Mouse (Mus musculus) MEL (cell line): Measurements from ENCODE around the gene Gm10188. TPM values are rescaled to one million over a fixed set of nuclear protein-coding genes. Genes with fewer than 3 reads are reported as not detected.

Experiments
- DNase-seq: peaks from one replicate; pipeline ENCODE4 v3.0.0; 2011; ENCODE audit warnings: low read depth, low spot score
- H3K27ac ChIP-seq: 2 replicates; pipeline ENCODE4 v1.5.1; 2012; ENCODE audit warnings: low read depth, mild to moderate bottlenecking, control low read depth, low read length, moderate library complexity; ENCODE audit not compliant: control insufficient read depth
- H3K27me3 ChIP-seq, 2 experiments: fragments of 150-350 bp in 1 of 2; sonication (generic) in 1 of 2; 2 replicates each; pipeline ENCODE4 v1.6.1; 2012; ENCODE audit warnings: low read length in 2 of 2, mild to moderate bottlenecking in 2 of 2, improper control_type of control experiment in 1 of 2, moderate library complexity in 1 of 2; ENCODE audit not compliant: insufficient read depth in 2 of 2, control insufficient read depth in 1 of 2
- H3K36me3 ChIP-seq, 2 experiments: 2 replicates each; pipeline ENCODE4 v1.6.1; 2012 to 2014; ENCODE audit warnings: low read length in 2 of 2, improper control_type of control experiment in 1 of 2, inconsistent platforms in 1 of 2, mild to moderate bottlenecking in 1 of 2; ENCODE audit not compliant: insufficient read depth in 2 of 2, control insufficient read depth in 1 of 2
- H3K4me1 ChIP-seq, 2 experiments: fragments of 150-350 bp in 1 of 2; sonication (generic) in 1 of 2; 2 replicates each; pipeline ENCODE4 v1.6.1; 2012; ENCODE audit warnings: low read length in 2 of 2, improper control_type of control experiment in 1 of 2, mild to moderate bottlenecking in 1 of 2; ENCODE audit not compliant: insufficient read depth in 2 of 2, control insufficient read depth in 1 of 2
- H3K4me3 ChIP-seq, 2 experiments: fragments of 150-350 bp in 1 of 2; sonication (generic) in 1 of 2; 2 replicates each; pipeline ENCODE4 v1.5.1; 2012; ENCODE audit warnings: low read depth in 2 of 2, low read length in 2 of 2, mild to moderate bottlenecking in 2 of 2, moderate library complexity in 2 of 2, control low read depth in 1 of 2, improper control_type of control experiment in 1 of 2; ENCODE audit not compliant: control insufficient read depth in 1 of 2, insufficient read depth in 1 of 2
- H3K79me2 ChIP-seq: 2 replicates; pipeline ENCODE4 v1.6.1; 2012; ENCODE audit warnings: mild to moderate bottlenecking, low read length, moderate library complexity; ENCODE audit not compliant: control insufficient read depth, poor library complexity, insufficient read depth
- H3K9ac ChIP-seq: 2 replicates; pipeline ENCODE4 v1.6.1; 2012; ENCODE audit warnings: low read depth, mild to moderate bottlenecking, control low read depth, low read length, moderate library complexity; ENCODE audit not compliant: control insufficient read depth, poor library complexity, severe bottlenecking
- H3K9me3 ChIP-seq: fragments of 150-350 bp; sonication (generic); replicated peaks from 2 replicates; pipeline ENCODE4 v1.6.1; 2012; ENCODE audit warnings: mild to moderate bottlenecking, low read length, improper control_type of control experiment, moderate library complexity; ENCODE audit not compliant: insufficient read depth
- BHLHE40 ChIP-seq: IDR thresholded peaks from 2 replicates; pipeline ENCODE4 v1.6.1; 2012; ENCODE audit warnings: low read depth, mild to moderate bottlenecking, inconsistent platforms, low read length, improper control_type of control experiment, borderline replicate concordance
- CHD2 ChIP-seq: IDR thresholded peaks from 2 replicates; pipeline ENCODE4 v1.6.1; 2011; ENCODE audit warnings: low read length, improper control_type of control experiment
- CTCF ChIP-seq, 3 experiments: IDR thresholded peaks in 2 of 3; conservative IDR thresholded peaks in 1 of 3; 2 replicates each; pipeline ENCODE4 v1.5.1; 2011 to 2012; ENCODE audit warnings: low read length in 3 of 3, low read depth in 2 of 3, mild to moderate bottlenecking in 2 of 3, improper control_type of control experiment in 1 of 3, inconsistent platforms in 1 of 3, mixed read lengths in 1 of 3, moderate library complexity in 1 of 3; ENCODE audit not compliant: control insufficient read depth in 1 of 3, insufficient read depth in 1 of 3, poor library complexity in 1 of 3, severe bottlenecking in 1 of 3
- EP300 ChIP-seq, 2 experiments: IDR thresholded peaks; 2 replicates each; pipeline ENCODE4 v1.6.1; 2011; ENCODE audit warnings: improper control_type of control experiment in 2 of 2, low read length in 2 of 2, low read depth in 1 of 2, mild to moderate bottlenecking in 1 of 2
- ETS1 ChIP-seq: IDR thresholded peaks from 2 replicates; pipeline ENCODE4 v1.6.1; 2012; ENCODE audit warnings: low read depth, mild to moderate bottlenecking, inconsistent platforms, low read length, improper control_type of control experiment, moderate library complexity
- GABPA ChIP-seq: IDR thresholded peaks from 2 replicates; pipeline ENCODE4 v1.6.1; 2012; ENCODE audit warnings: low read depth, mild to moderate bottlenecking, inconsistent platforms, low read length, improper control_type of control experiment, moderate library complexity
- GATA1 ChIP-seq: IDR thresholded peaks from 2 replicates; pipeline ENCODE4 v1.6.1; 2011; ENCODE audit warnings: low read depth, low read length, improper control_type of control experiment
- HCFC1 ChIP-seq: IDR thresholded peaks from 2 replicates; pipeline ENCODE4 v1.6.1; 2012; ENCODE audit warnings: low read depth, mild to moderate bottlenecking, inconsistent platforms, low read length, improper control_type of control experiment, moderate library complexity
- KAT2A ChIP-seq: conservative IDR thresholded peaks from 2 replicates; pipeline ENCODE4 v1.6.1; 2012; ENCODE audit warnings: low read depth, low read length, improper control_type of control experiment, inconsistent platforms
- MAFK ChIP-seq: IDR thresholded peaks from 2 replicates; pipeline ENCODE4 v1.6.1; 2011; ENCODE audit warnings: low read depth, mild to moderate bottlenecking, low read length, improper control_type of control experiment, borderline replicate concordance
- MEF2A ChIP-seq: IDR thresholded peaks from 2 replicates; pipeline ENCODE4 v1.6.1; 2014; ENCODE audit warnings: low read depth, mild to moderate bottlenecking, inconsistent platforms, low read length, improper control_type of control experiment; ENCODE audit not compliant: poor library complexity, insufficient replicate concordance, severe bottlenecking; ENCODE audit errors: extremely low read depth
- MYC ChIP-seq: IDR thresholded peaks from 2 replicates; pipeline ENCODE4 v1.6.1; 2011; ENCODE audit warnings: low read depth, mild to moderate bottlenecking, low read length, improper control_type of control experiment, moderate library complexity
- POLR2A ChIP-seq, 2 experiments: IDR thresholded peaks; 2 replicates each; pipeline ENCODE4 v1.6.1; 2011 to 2012; ENCODE audit warnings: low read length in 2 of 2, mild to moderate bottlenecking in 2 of 2, control low read depth in 1 of 2, improper control_type of control experiment in 1 of 2, low read depth in 1 of 2, moderate library complexity in 1 of 2; ENCODE audit not compliant: control insufficient read depth in 1 of 2, insufficient read depth in 1 of 2, poor library complexity in 1 of 2
- POLR2AphosphoS2 ChIP-seq: IDR thresholded peaks from 2 replicates; pipeline ENCODE4 v1.6.1; 2011; ENCODE audit warnings: low read length, improper control_type of control experiment
- RCOR1 ChIP-seq: IDR thresholded peaks from 2 replicates; pipeline ENCODE4 v1.6.1; 2012; ENCODE audit warnings: low read depth, mild to moderate bottlenecking, inconsistent platforms, low read length, improper control_type of control experiment
- SIN3A ChIP-seq: IDR thresholded peaks from 2 replicates; pipeline ENCODE4 v1.6.1; 2012; ENCODE audit warnings: low read length, improper control_type of control experiment, inconsistent platforms
- SMC3 ChIP-seq: IDR thresholded peaks from 2 replicates; pipeline ENCODE4 v1.6.1; 2011; ENCODE audit warnings: low read depth, low read length, improper control_type of control experiment
- TAL1 ChIP-seq: IDR thresholded peaks from 2 replicates; pipeline ENCODE4 v1.6.1; 2012; ENCODE audit warnings: mild to moderate bottlenecking, inconsistent platforms, low read length, moderate library complexity, mixed read lengths
- TCF12 ChIP-seq: IDR thresholded peaks from 2 replicates; pipeline ENCODE4 v1.6.1; 2014; ENCODE audit warnings: low read depth, mild to moderate bottlenecking, inconsistent platforms, low read length, improper control_type of control experiment, moderate library complexity
- UBTF ChIP-seq: IDR thresholded peaks from 2 replicates; pipeline ENCODE4 v1.6.1; 2012; ENCODE audit warnings: low read depth, mild to moderate bottlenecking, inconsistent platforms, low read length, improper control_type of control experiment, moderate library complexity, borderline replicate concordance; ENCODE audit not compliant: insufficient read depth
- USF1 ChIP-seq: IDR thresholded peaks from 2 replicates; pipeline ENCODE4 v1.6.1; 2014; ENCODE audit warnings: low read depth, mild to moderate bottlenecking, inconsistent platforms, low read length, improper control_type of control experiment, moderate library complexity
- ZC3H11A ChIP-seq: IDR thresholded peaks from 2 replicates; pipeline ENCODE4 v1.6.1; 2012; ENCODE audit warnings: low read depth, mild to moderate bottlenecking, inconsistent platforms, low read length, improper control_type of control experiment
- ZMIZ1 ChIP-seq: IDR thresholded peaks from 2 replicates; pipeline ENCODE4 v1.6.1; 2012; ENCODE audit warnings: low read depth, mild to moderate bottlenecking, inconsistent platforms, low read length, improper control_type of control experiment, moderate library complexity
- ZNF384 ChIP-seq: IDR thresholded peaks from 2 replicates; pipeline ENCODE4 v1.6.1; 2012; ENCODE audit warnings: low read depth, mild to moderate bottlenecking, inconsistent platforms, low read length, improper control_type of control experiment
- polyA plus RNA-seq, 2 experiments: library from polyadenylated mRNA; stranded (reverse) in 1 of 2; unstranded in 1 of 2; fragments of >175 nt in 1 of 2; fragments of >200 nt in 1 of 2; gene quantifications; 2 replicates each; pipeline versions ENCODE4 v1.2.1 to v1.2.4; 2012; ENCODE audit warnings: low replicate concordance in 2 of 2, low read depth in 1 of 2; ENCODE audit not compliant: insufficient read length in 2 of 2, insufficient read depth in 1 of 2, missing spikeins in 1 of 2
- total RNA-seq: library from RNA; depleted of rRNA; stranded (reverse); fragments of 300-350 nt; gene quantifications from 2 replicates; pipeline ENCODE4 v1.2.3, GENCODE M21; 2012

The Gm10188 gene
- total and polyA plus RNA-seq, 3 experiments: not detected

GRCm38 (mm10) chr1:132264577-132264976 is 35.0 kb upstream of the Gm10188 start:
- peak in 1 of 2 experiments; percentile 15; a peak in 1 of 4 replicates for TF ChIP-seq EP300 (IDR thresholded peaks at IDR 0.05; ENCODE audit: low read depth in 1 of 2, low read length in 2 of 2)
- TF ChIP-seq USF1: no peak
- no peak for TF ChIP-seq SIN3A
- no peak for TF ChIP-seq CHD2
- TF ChIP-seq CTCF (IDR thresholded peaks at IDR 0.05 in 2 of 3, conservative IDR thresholded peaks at IDR 0.05 in 1 of 3; ENCODE audit: control insufficient read depth in 1 of 3, insufficient read depth in 1 of 3, low read depth in 2 of 3, low read length in 3 of 3, poor library complexity in 1 of 3, severe bottlenecking in 1 of 3): no peak
- TF ChIP-seq POLR2A (IDR thresholded peaks at IDR 0.05; ENCODE audit: control insufficient read depth in 1 of 2, insufficient read depth in 1 of 2, low read depth in 1 of 2, low read length in 2 of 2, poor library complexity in 1 of 2): no peak
- TF ChIP-seq SMC3: no peak
- no peak for TF ChIP-seq MYC
- peak; percentile 80 for TF ChIP-seq ETS1
- no peak for TF ChIP-seq BHLHE40
- TF ChIP-seq MAFK: no peak
- TF ChIP-seq GABPA: no peak
- TF ChIP-seq ZC3H11A: no peak
- no peak for TF ChIP-seq KAT2A
- no peak for TF ChIP-seq HCFC1
- no peak for TF ChIP-seq RCOR1
- no peak for TF ChIP-seq POLR2AphosphoS2
- 0 out of 2 replicates have a peak, but pooled peaks have one; percentile 7 for TF ChIP-seq GATA1
- TF ChIP-seq ZMIZ1: no peak
- no peak for TF ChIP-seq MEF2A
- TF ChIP-seq UBTF: no peak
- TF ChIP-seq TCF12: no peak
- no peak for TF ChIP-seq TAL1
- TF ChIP-seq ZNF384: no peak
- no peak overlapping the region for H3K4me3 ChIP-seq
- H3K27me3 ChIP-seq: peaks cover 0 to 2% of the 10 kb centered on the region in 2 experiments; a peak in 1 of 4 replicates
- H3K36me3 ChIP-seq: peaks cover 0 to 4% of the 10 kb centered on the region in 2 experiments; a peak in 2 of 4 replicates
- no peaks in the 10 kb centered on the region for H3K79me2 ChIP-seq
- no peak overlapping the region for H3K27ac ChIP-seq
- peaks cover 0 to 6% of the 10 kb centered on the region in 2 experiments; a peak in 2 of 4 replicates for H3K4me1 ChIP-seq
- H3K9me3 ChIP-seq: no peaks in the 10 kb centered on the region
- no peak overlapping the region for H3K9ac ChIP-seq
- peak; percentile 60 for DNase-seq
